Mouse (Mus musculus) kidney, adult 2 months (tissue): Measurements from ENCODE around the gene Astn2.

Source experiments
- CTCF ChIP-seq: fragments of 200-500 bp; conservative IDR thresholded peaks from 2 replicates; pipeline ENCODE4 v1.5.1; 2011; ENCODE audit warnings: low read depth, mild to moderate bottlenecking, control low read depth, low read length, moderate library complexity, mixed read lengths; ENCODE audit not compliant: insufficient read depth, insufficient read length
- POLR2A ChIP-seq: fragments of 200-500 bp; IDR thresholded peaks from one replicate; pipeline ENCODE4 v1.6.1; 2011; ENCODE audit warnings: low read depth, low read length, control low read depth

- TF ChIP-seq POLR2A (no peak), CTCF (no peak)
Observed at GRCm38 (mm10) chr4:65724414-65724813, 680.0 kb downstream of the Astn2 start.
